Mouse (Mus musculus) ovary, adult 18-20 months (tissue): ENCODE results near the gene Adss.

Experiments
- DNase-seq: peaks from one replicate; pipeline ENCODE4 v3.0.0; 2022; ENCODE audit warnings: low spot score, mixed read lengths

Gene Adss

GRCm38 (mm10) chr1:177727883-177728525 is 68.3 kb downstream of the Adss start:
- no peak for DNase-seq

GRCm38 (mm10) chr1:177726870-177727269 is 69.4 kb downstream of the Adss start:
- DNase-seq = no peak

GRCm38 (mm10) chr1:177723786-177724185 is 72.5 kb downstream of the Adss start:
- no peak for DNase-seq

- no peak for DNase-seq
These were observed 77.3 kb downstream of the Adss start for GRCm38 (mm10) chr1:177719029-177719427.

GRCm38 (mm10) chr1:177718340-177719028 is 77.8 kb downstream of the Adss start:
- no peak for DNase-seq

- DNase-seq = no peak
These were observed 79.1 kb downstream of the Adss start for GRCm38 (mm10) chr1:177717057-177717835.

GRCm38 (mm10) chr1:177716448-177716847 is 79.9 kb downstream of the Adss start:
- DNase-seq = no peak

GRCm38 (mm10) chr1:177714397-177715012 is 81.8 kb downstream of the Adss start:
- no peak for DNase-seq

- DNase-seq = no peak
These were observed 82.5 kb downstream of the Adss start for GRCm38 (mm10) chr1:177713635-177714396.
